Mouse (Mus musculus): ENCODE data around the gene Slc25a17. TPM values are rescaled to one million over a fixed set of nuclear protein-coding genes. Genes with fewer than 3 reads are reported as not detected.

Gene Slc25a17
- 10 to 100 TPM in 1 of 2 experiments, 1 to 10 TPM in 1; 9.3 to 12.5 TPM for total RNA-seq (2021)
- long read RNA-seq, experiment 1, transcript Slc25a17-201 (9 exons, 1,724 nt): major isoform, 8 of 9 reads
- long read RNA-seq, experiment 1, partial matches to known transcripts: 1 of 9 reads
- long read RNA-seq, experiment 1, other reads (novel, unspliced or antisense): 0 of 9 reads
- long read RNA-seq, experiment 2, transcript Slc25a17-201 (9 exons, 1,724 nt): major isoform, 10 of 14 reads
- long read RNA-seq, experiment 2, partial matches to known transcripts: 0 of 14 reads
- long read RNA-seq, experiment 2, other reads (novel, unspliced or antisense): 4 of 14 reads

- peak; percentile 95 for DNase-seq
Measured at GRCm38 (mm10) chr15:81360345-81361021, at the start of gene Slc25a17. Slc25a17 (minus strand) TSS chr15:81360812.

GRCm38 (mm10) chr15:81408199-81408598, 47.6 kb upstream of the Slc25a17 start, which contains the start of gene Dnajb7:
Dnajb7 (minus strand) TSS chr15:81408299.
- no peak for DNase-seq

- no peak for DNase-seq
Measured at GRCm38 (mm10) chr15:81405008-81405407, 44.4 kb upstream of the Slc25a17 start.

- peak; percentile 96 for DNase-seq
Measured at GRCm38 (mm10) chr15:81399638-81400315, 39.2 kb upstream of the Slc25a17 start, which contains the start of the genes St13 and Xpnpep3. St13 (minus strand) TSS chr15:81400077. Xpnpep3 (plus strand) TSS chr15:81400138.

- no peak for DNase-seq
Measured at GRCm38 (mm10) chr15:81399297-81399637, 38.7 kb upstream of the Slc25a17 start.

GRCm38 (mm10) chr15:81398189-81398588, 37.6 kb upstream of the Slc25a17 start:
- no peak for DNase-seq

GRCm38 (mm10) chr15:81394211-81394915, 33.8 kb upstream of the Slc25a17 start:
- no peak for DNase-seq

- DNase-seq: peak; percentile 13
Measured at GRCm38 (mm10) chr15:81392997-81393396, 32.4 kb upstream of the Slc25a17 start.

GRCm38 (mm10) chr15:81386327-81386726, 25.7 kb upstream of the Slc25a17 start:
- DNase-seq: no peak

GRCm38 (mm10) chr15:81378845-81379244, 18.2 kb upstream of the Slc25a17 start:
- no peak for DNase-seq

GRCm38 (mm10) chr15:81374621-81375020, 14.0 kb upstream of the Slc25a17 start:
- no peak for DNase-seq

- no peak for DNase-seq
Measured at GRCm38 (mm10) chr15:81370356-81370755, 9.7 kb upstream of the Slc25a17 start.

- DNase-seq: no peak
Measured at GRCm38 (mm10) chr15:81368601-81369000, 8.0 kb upstream of the Slc25a17 start.

- DNase-seq: no peak
Measured at GRCm38 (mm10) chr15:81366241-81366640, 5.6 kb upstream of the Slc25a17 start.

GRCm38 (mm10) chr15:81365246-81365645, 4.6 kb upstream of the Slc25a17 start:
- DNase-seq: no peak

- DNase-seq: no peak
Measured at GRCm38 (mm10) chr15:81364271-81364670, 3.7 kb upstream of the Slc25a17 start.

GRCm38 (mm10) chr15:81362501-81362900, 1.9 kb upstream of the Slc25a17 start:
- DNase-seq: no peak

GRCm38 (mm10) chr15:81361417-81362015, 904 bp upstream of the Slc25a17 start:
- no peak for DNase-seq

- DNase-seq: no peak
Measured at GRCm38 (mm10) chr15:81361022-81361404, 401 bp upstream of the Slc25a17 start.

GRCm38 (mm10) chr15:81359421-81359820, 1.2 kb downstream of the Slc25a17 start:
- no peak for DNase-seq

GRCm38 (mm10) chr15:81358943-81359342, 1.7 kb downstream of the Slc25a17 start:
- DNase-seq: no peak

- DNase-seq: no peak
Measured at GRCm38 (mm10) chr15:81356946-81357345, 3.7 kb downstream of the Slc25a17 start.

Measured in gastrocnemius, postnatal 25 days (tissue).